Mouse (Mus musculus): ENCODE data around the gene Ccdc51. TPM values are rescaled to one million over a fixed set of nuclear protein-coding genes. Genes with fewer than 3 reads are reported as not detected.

The Ccdc51 gene
- polyA plus RNA-seq, 1 experiment from 2014 or later, result 11.2 TPM

- Histone ChIP-seq H3K36me3 (peaks cover 79% of the 10 kb centered on the region), H3K9ac (no peak overlapping the region), H3K27me3 (no peaks in the 10 kb centered on the region), H3K4me2 (no peak overlapping the region), H3K27ac (no peak overlapping the region), H3K9me3 (no peaks in the 10 kb centered on the region), H3K4me3 (no peak overlapping the region), H3K4me1 (no peaks in the 10 kb centered on the region)
- ATAC-seq (ENCODE audit: borderline replicate concordance, extremely low read depth, low FRiP score, low TSS enrichment), result no peak
- WGBS, result 83% methylated on average over 10 of the region's 10 CpGs
Measured at GRCm38 (mm10) chr9:109116205-109116604, 33.9 kb downstream of the Ccdc51 start.

- H3K9ac ChIP-seq, result no peak overlapping the region
- no peak for ATAC-seq (ENCODE audit: borderline replicate concordance, extremely low read depth, low FRiP score, low TSS enrichment)
- H3K4me3 ChIP-seq, result no peak overlapping the region
- H3K9me3 ChIP-seq, result no peaks in the 10 kb centered on the region
- no peak overlapping the region for H3K27ac ChIP-seq
- WGBS, result 61% methylated on average over 4 of the region's 4 CpGs
- H3K27me3 ChIP-seq, result no peaks in the 10 kb centered on the region
- peaks cover 60% of the 10 kb centered on the region for H3K36me3 ChIP-seq
- 0 out of 2 replicates have a peak, but pooled peaks cover 2% of the 10 kb centered on the region for H3K4me1 ChIP-seq
- H3K4me2 ChIP-seq, result no peak overlapping the region
Measured at GRCm38 (mm10) chr9:109118106-109118505, 35.8 kb downstream of the Ccdc51 start.

GRCm38 (mm10) chr9:109119571-109119970, 37.3 kb downstream of the Ccdc51 start:
- H3K4me3 ChIP-seq, result no peak overlapping the region
- ATAC-seq (ENCODE audit: borderline replicate concordance, extremely low read depth, low FRiP score, low TSS enrichment), result no peak
- no peak overlapping the region for H3K27ac ChIP-seq
- H3K9ac ChIP-seq, result no peak overlapping the region
- peaks cover 46% of the 10 kb centered on the region for H3K36me3 ChIP-seq
- peaks cover 7% of the 10 kb centered on the region; the same call in 1 of the 2 replicates for H3K4me1 ChIP-seq
- H3K27me3 ChIP-seq, result no peaks in the 10 kb centered on the region
- H3K9me3 ChIP-seq, result no peaks in the 10 kb centered on the region
- whole genome bisulfite sequencing, result 82% methylated on average over 9 of the region's 9 CpGs
- no peak overlapping the region for H3K4me2 ChIP-seq

- H3K9ac ChIP-seq, result no peak overlapping the region
- peaks cover 32% of the 10 kb centered on the region for H3K36me3 ChIP-seq
- WGBS, result 81% methylated on average over 6 of the region's 6 CpGs
- ATAC-seq (ENCODE audit: borderline replicate concordance, extremely low read depth, low FRiP score, low TSS enrichment), result no peak
- no peak overlapping the region for H3K4me3 ChIP-seq
- peaks cover 7% of the 10 kb centered on the region; the same call in 1 of the 2 replicates for H3K4me1 ChIP-seq
- no peaks in the 10 kb centered on the region for H3K27me3 ChIP-seq
- no peak overlapping the region for H3K4me2 ChIP-seq
- no peaks in the 10 kb centered on the region for H3K9me3 ChIP-seq
- H3K27ac ChIP-seq, result no peak overlapping the region
Measured at GRCm38 (mm10) chr9:109120956-109121355, 38.7 kb downstream of the Ccdc51 start.

- H3K9me3 ChIP-seq, result no peaks in the 10 kb centered on the region
- 40% methylated on average over 2 of the region's 2 CpGs for WGBS
- no peak overlapping the region for H3K27ac ChIP-seq
- no peak for ATAC-seq (ENCODE audit: borderline replicate concordance, extremely low read depth, low FRiP score, low TSS enrichment)
- H3K9ac ChIP-seq, result no peak overlapping the region
- no peak overlapping the region for H3K4me3 ChIP-seq
- H3K36me3 ChIP-seq, result peaks cover 17% of the 10 kb centered on the region
- peaks cover 7% of the 10 kb centered on the region; the same call in 1 of the 2 replicates for H3K4me1 ChIP-seq
- H3K27me3 ChIP-seq, result no peaks in the 10 kb centered on the region
- no peak overlapping the region for H3K4me2 ChIP-seq
Measured at GRCm38 (mm10) chr9:109122553-109123085, 40.3 kb downstream of the Ccdc51 start.

- Histone ChIP-seq H3K9me3 (no peaks in the 10 kb centered on the region), H3K27me3 (no peaks in the 10 kb centered on the region), H3K4me1 (peaks cover 7% of the 10 kb centered on the region; the same call in 1 of the 2 replicates), H3K4me3 (no peak overlapping the region), H3K36me3 (peaks cover 10% of the 10 kb centered on the region), H3K27ac (no peak overlapping the region), H3K4me2 (no peak overlapping the region), H3K9ac (no peak overlapping the region; the same call in 1 of the 2 replicates)
- WGBS, result 41% methylated on average over 6 of the region's 6 CpGs
- ATAC-seq (ENCODE audit: borderline replicate concordance, extremely low read depth, low FRiP score, low TSS enrichment), result no peak
Measured at GRCm38 (mm10) chr9:109123266-109123665, 41.0 kb downstream of the Ccdc51 start.

- no peak overlapping the region for H3K27ac ChIP-seq
- no peak overlapping the region for H3K9ac ChIP-seq
- H3K4me1 ChIP-seq, result peaks cover 7% of the 10 kb centered on the region; the same call in 1 of the 2 replicates
- no peaks in the 10 kb centered on the region for H3K27me3 ChIP-seq
- ATAC-seq (ENCODE audit: borderline replicate concordance, extremely low read depth, low FRiP score, low TSS enrichment), result no peak
- no peaks in the 10 kb centered on the region for H3K9me3 ChIP-seq
- WGBS, result 78% methylated on average over 3 of the region's 3 CpGs
- H3K4me3 ChIP-seq, result no peak overlapping the region
- H3K4me2 ChIP-seq, result no peak overlapping the region
- H3K36me3 ChIP-seq, result peaks cover 1% of the 10 kb centered on the region; the same call in 1 of the 2 replicates
Measured at GRCm38 (mm10) chr9:109124164-109124563, 41.9 kb downstream of the Ccdc51 start.

GRCm38 (mm10) chr9:109125043-109125442, 42.8 kb downstream of the Ccdc51 start:
- Histone ChIP-seq H3K36me3 (no peaks in the 10 kb centered on the region), H3K4me1 (peaks cover 7% of the 10 kb centered on the region; the same call in 1 of the 2 replicates), H3K4me2 (no peak overlapping the region), H3K4me3 (no peak overlapping the region), H3K27ac (no peak overlapping the region), H3K27me3 (no peaks in the 10 kb centered on the region), H3K9ac (no peak overlapping the region), H3K9me3 (no peaks in the 10 kb centered on the region)
- ATAC-seq (ENCODE audit: borderline replicate concordance, extremely low read depth, low FRiP score, low TSS enrichment), result no peak
- WGBS, result 64% methylated on average over 2 of the region's 2 CpGs

- Histone ChIP-seq H3K36me3 (no peaks in the 10 kb centered on the region), H3K4me3 (no peak overlapping the region), H3K27ac (no peak overlapping the region), H3K4me2 (no peak overlapping the region), H3K9ac (no peak overlapping the region), H3K27me3 (no peaks in the 10 kb centered on the region), H3K4me1 (peaks cover 7% of the 10 kb centered on the region; the same call in 1 of the 2 replicates), H3K9me3 (no peaks in the 10 kb centered on the region)
- WGBS, result 60% methylated on average over 3 of the region's 3 CpGs
- ATAC-seq (ENCODE audit: borderline replicate concordance, extremely low read depth, low FRiP score, low TSS enrichment), result no peak
Measured at GRCm38 (mm10) chr9:109125481-109125880, 43.2 kb downstream of the Ccdc51 start.

- Histone ChIP-seq H3K27me3 (no peaks in the 10 kb centered on the region), H3K36me3 (no peaks in the 10 kb centered on the region), H3K4me3 (no peak overlapping the region), H3K9me3 (no peaks in the 10 kb centered on the region), H3K27ac (no peak overlapping the region), H3K4me2 (no peak overlapping the region), H3K4me1 (peaks cover 7% of the 10 kb centered on the region; the same call in 1 of the 2 replicates), H3K9ac (no peak overlapping the region)
- 68% methylated on average over 4 of the region's 4 CpGs for WGBS
- ATAC-seq (ENCODE audit: borderline replicate concordance, extremely low read depth, low FRiP score, low TSS enrichment), result no peak
Measured at GRCm38 (mm10) chr9:109127076-109127475, 44.8 kb downstream of the Ccdc51 start.

GRCm38 (mm10) chr9:109128211-109128610, 45.9 kb downstream of the Ccdc51 start:
- H3K4me2 ChIP-seq, result no peak overlapping the region
- WGBS, result 44% methylated on average over 3 of the region's 3 CpGs
- H3K4me3 ChIP-seq, result no peak overlapping the region
- peaks cover 4% of the 10 kb centered on the region; the same call in 1 of the 2 replicates for H3K4me1 ChIP-seq
- H3K36me3 ChIP-seq, result no peaks in the 10 kb centered on the region
- H3K9me3 ChIP-seq, result no peaks in the 10 kb centered on the region
- no peak for ATAC-seq (ENCODE audit: borderline replicate concordance, extremely low read depth, low FRiP score, low TSS enrichment)
- H3K27ac ChIP-seq, result no peak overlapping the region
- H3K9ac ChIP-seq, result no peak overlapping the region
- H3K27me3 ChIP-seq, result no peaks in the 10 kb centered on the region

GRCm38 (mm10) chr9:109130076-109130475, 47.8 kb downstream of the Ccdc51 start:
- Histone ChIP-seq H3K36me3 (no peaks in the 10 kb centered on the region), H3K9ac (no peak overlapping the region), H3K4me2 (no peak overlapping the region), H3K9me3 (no peaks in the 10 kb centered on the region), H3K27ac (no peak overlapping the region), H3K4me1 (no peaks in the 10 kb centered on the region), H3K4me3 (no peak overlapping the region), H3K27me3 (no peaks in the 10 kb centered on the region)
- no peak for ATAC-seq (ENCODE audit: borderline replicate concordance, extremely low read depth, low FRiP score, low TSS enrichment)
- 80% methylated on average over 5 of the region's 5 CpGs for WGBS

All from lung, embryonic 15.5 days (tissue).